Mouse (Mus musculus) lung, postnatal 10 days (tissue): ENCODE measurements around the gene Irs2.
A peak's percentile ranks its signal among the peaks of the same experiment; 100 is the strongest.

Experiments
- DNase-seq: peaks from one replicate; pipeline ENCODE4 v3.0.0; 2021

Gene Irs2

GRCm38 (mm10) chr8:10980876-10981275 lies 27.4 kb downstream of the Irs2 start:
- peak; percentile 53 for DNase-seq

GRCm38 (mm10) chr8:10979916-10980315 lies 28.3 kb downstream of the Irs2 start:
- no peak for DNase-seq

GRCm38 (mm10) chr8:10979196-10979794 lies 29.0 kb downstream of the Irs2 start:
- DNase-seq, result no peak

- DNase-seq, result peak; percentile 91
Observed at GRCm38 (mm10) chr8:10978377-10978776, 29.9 kb downstream of the Irs2 start.

DNA sequence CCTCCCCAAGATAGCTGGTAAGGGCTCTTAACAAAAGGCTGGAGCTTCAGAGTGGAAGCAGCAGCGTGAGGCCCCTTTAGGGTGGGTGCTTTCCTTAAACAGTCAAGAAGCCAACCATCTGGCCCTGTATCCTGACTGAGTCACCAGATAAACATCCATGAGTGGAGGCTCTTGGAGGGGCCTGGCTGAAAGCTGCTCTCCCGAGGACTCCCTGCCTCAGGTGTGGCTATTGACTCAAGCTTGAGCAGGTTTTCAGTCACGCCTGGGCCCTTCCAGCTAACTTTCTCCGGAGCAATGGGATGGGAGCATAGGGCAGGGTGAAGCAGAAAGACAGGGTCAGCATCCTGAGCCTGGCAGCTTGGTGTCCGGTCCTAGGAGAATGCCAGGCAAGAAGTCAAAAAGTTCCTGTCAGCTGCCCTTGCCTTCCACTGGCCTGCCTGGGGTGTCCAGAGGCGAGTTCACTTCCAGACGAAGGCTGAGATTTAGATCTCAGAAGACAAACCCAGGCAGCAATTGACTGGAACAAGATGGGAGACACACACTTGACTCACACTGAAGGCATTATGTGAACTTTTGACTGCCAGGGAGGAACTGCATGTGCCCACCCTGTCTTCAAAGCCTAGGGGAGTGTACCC lies 30.4 kb downstream of the Irs2 start:
- DNase-seq, result peak; percentile 65

- DNase-seq, result no peak
Observed at GRCm38 (mm10) chr8:10974659-10975058, 33.6 kb downstream of the Irs2 start.

DNA sequence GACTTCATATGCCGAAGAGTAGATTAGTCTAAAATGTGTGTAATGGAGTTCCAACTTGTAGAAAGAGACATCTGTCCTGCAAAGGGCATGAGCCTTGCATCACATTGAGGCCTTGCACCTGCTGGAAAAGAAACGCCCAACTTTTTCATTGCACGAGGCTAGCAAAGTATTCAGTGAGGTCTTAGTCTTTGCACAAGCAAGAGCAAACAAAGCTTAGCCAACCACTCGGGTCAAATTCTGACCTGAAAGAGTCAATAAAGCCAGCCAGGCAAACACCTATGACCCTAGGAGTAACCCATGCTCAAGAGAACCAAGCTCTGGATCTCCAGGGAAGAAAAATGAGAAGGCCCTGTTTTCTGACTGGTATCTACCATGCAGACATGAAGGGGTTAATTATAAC lies 34.1 kb downstream of the Irs2 start:
- no peak for DNase-seq

DNA sequence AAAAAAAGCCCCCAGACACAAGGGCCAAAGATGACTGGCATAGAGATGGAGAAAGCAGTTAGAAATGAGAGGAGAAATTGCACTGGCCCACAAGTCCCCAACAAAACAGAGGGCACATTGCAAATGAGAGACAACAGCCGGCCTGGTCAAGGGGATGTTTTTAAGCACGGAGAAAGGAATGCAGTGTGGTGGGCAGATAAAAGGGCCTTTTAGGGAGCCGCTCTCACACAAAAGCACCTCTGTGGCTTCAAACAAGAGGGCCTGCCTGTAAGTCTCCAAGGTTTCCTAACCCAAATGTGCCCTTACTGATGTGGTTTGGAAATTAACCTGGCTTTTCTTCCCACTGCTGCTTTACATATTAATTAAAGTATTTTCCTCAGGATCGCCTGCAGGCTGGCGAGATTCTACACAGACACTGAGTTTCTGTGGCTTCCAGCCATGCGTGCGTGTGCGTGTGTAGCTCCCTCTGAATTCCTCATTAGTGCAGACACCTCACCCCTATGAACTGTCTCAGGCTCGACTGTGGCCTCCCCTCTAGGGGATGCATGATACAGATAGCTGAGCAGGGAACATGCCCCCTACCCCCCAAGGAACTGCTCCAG lies 35.3 kb downstream of the Irs2 start:
- no peak for DNase-seq

DNA sequence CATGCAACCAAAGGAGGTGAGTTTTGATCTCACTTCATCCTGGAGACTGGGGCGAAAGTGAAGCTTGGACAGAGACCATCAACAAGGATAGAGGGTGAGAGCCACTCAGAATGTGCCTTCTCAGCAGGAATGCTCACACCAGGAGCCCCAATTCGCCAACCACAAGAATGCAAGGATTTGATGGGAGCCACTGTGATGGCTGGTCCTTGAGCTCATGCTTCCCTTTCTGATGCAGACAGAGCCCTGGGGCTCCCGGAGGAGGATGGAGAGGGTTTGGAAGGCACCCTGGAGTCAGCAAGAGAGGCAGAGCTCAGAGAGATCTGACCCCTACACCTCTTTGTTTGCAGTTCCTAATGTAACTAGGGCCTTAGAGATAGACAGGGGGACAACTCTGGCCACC lies 36.3 kb downstream of the Irs2 start:
- no peak for DNase-seq

DNA sequence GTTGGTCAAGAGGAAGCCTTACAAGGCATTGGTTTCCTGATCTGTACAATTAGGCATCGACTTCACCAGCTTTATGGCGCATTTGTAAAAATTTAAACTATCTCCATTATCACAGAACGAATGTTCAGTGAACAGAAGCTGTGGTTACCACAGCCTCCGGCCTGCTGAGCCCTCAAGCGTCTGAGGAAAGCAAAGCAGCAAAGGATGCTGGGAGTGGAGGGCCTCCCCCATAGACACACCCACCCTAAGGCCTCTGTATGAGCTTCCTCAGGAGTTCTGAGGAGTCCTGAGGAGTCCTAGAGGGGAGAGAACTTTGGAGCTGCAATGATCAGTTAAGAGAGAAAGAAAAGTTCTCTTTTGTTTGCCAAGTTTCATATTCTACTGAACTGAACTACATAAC lies 36.7 kb downstream of the Irs2 start:
- no peak for DNase-seq

DNA sequence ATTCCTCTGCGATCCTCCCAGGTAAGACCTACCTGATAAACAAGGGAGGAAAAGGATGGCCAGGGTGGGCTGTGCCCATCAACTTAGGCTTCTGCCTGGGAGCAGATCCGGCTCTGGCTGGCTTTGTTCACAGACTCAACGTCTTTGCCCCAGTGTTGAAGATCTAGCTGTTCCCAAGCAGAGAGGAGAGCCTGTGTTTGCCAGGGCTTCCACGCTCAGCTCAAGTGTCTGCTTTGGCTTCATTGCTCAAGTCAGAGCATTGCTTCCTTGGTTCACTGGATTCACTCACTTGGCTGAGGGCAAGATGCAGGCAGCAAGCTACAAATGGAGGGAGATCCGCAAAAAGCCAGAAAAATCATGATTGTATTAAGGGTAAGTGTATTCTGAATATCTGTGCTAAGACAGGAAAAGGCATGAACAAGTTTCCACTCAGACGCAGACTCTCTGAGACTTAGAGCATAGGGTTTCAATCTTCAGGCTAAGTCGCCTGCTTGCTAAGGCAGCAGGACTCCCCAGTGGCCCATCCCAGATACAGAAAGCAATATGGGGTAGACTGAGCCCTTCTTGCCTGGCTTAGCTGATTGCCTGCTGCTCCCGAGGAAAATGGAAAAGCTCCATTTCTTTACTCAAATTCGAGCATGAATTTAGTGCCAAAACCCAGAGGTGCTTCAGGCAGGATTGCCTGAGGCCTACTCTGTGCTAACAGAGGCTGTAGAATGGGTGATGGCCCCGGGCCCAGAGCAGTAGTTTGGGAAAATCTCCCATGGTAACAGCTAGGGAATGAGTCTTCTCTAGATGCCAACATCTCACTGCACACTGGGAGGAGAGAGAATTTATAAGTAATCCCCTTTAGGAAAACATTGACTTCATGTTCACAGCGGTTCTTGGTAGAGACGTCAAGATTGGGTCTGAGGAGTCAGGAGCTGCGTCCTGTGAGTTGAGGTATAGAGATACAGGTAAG lies 37.5 kb downstream of the Irs2 start:
- DNase-seq, result peak; percentile 52

- DNase-seq, result no peak
Observed at GRCm38 (mm10) chr8:10968687-10969086, 39.6 kb downstream of the Irs2 start.

GRCm38 (mm10) chr8:10965401-10966117 lies 42.7 kb downstream of the Irs2 start:
- peak; percentile 49 for DNase-seq

DNA sequence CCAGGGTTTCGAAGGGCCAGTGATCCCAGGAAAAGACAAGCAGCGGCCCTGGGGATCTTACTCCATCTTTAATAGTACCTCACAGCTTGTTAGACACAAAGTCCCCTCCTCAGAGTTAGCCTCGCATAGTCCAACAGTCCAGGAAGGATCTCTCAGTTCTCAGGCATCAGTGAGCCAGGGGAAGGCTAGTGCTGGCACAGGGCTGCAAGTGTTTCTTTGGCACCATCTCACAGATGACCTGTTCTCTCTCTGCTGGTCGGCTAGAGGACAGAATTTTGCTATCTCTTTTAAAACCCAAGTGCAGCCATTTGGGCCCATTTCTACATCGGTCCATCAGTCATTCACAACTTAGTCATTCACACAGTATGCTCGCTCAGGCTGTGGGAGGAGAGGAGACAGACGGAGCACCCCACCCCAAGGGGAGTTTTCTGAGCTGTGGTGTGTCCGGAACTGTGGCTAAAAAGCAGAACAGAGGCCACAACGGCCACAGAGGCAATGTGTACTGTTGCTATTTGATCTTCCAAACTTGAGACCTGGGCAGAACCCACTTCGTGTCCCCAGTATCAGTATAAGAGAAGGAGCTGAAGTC lies 43.7 kb downstream of the Irs2 start:
- DNase-seq, result peak; percentile 35

- peak; percentile 54 for DNase-seq
Observed at GRCm38 (mm10) chr8:10961989-10962388, 46.3 kb downstream of the Irs2 start.

DNA sequence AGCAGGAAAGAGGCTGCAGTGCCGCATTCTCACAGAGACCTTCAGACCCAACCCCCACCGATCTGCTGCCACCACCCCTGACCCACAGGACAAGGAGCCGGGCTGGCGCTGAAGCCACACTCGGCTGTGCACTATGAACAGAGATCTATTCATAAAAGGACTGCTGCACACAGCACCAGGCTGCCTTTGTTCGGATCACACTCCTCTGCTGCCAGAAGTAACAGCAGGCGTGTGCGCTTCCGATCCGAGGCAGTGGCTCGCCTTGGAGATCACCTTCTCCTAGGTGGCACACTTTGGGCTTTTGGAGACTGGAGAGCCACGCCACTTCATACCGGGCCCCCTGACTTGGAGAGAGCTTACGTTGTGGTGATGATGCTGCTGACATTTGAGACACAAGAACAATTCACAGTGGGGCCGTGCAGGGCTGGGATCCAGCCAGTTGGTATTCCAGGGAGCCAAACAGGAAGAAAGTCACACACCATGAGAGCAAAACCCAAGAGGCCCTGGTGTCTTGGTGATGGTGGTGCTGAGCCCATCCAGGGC lies 47.9 kb downstream of the Irs2 start:
- peak; percentile 39 for DNase-seq

DNA sequence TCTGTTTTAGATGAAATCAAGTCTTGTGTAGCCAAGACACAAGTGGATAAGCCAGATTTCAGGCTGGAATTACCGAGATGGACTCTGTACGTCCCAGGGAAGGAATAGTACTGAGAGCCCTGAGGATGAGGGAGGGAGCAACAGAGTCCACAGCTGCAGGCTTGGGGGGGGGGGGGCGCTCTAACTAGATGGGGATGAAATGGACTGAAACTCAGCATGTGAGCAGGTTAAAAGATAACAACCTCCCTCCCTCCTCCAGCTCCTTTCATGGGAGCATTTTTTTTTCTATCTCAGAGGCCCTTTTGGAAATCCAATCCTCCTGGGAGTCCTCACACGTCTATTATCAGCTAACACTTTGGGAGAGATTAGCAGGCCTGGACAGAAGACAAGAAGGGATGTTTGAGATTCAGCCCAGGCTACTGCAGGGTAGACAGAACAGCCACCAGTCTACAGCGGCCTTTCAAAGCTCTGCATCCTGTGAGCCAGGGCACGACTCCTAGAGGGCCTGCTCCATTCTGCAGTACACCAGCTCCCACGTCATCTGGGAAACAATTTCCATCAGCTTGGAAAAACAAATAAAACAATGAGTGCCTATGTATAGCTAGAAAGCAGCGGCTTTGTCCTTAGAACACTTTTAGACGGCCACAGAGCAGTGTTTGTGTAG lies 50.8 kb downstream of the Irs2 start:
- no peak for DNase-seq

DNA sequence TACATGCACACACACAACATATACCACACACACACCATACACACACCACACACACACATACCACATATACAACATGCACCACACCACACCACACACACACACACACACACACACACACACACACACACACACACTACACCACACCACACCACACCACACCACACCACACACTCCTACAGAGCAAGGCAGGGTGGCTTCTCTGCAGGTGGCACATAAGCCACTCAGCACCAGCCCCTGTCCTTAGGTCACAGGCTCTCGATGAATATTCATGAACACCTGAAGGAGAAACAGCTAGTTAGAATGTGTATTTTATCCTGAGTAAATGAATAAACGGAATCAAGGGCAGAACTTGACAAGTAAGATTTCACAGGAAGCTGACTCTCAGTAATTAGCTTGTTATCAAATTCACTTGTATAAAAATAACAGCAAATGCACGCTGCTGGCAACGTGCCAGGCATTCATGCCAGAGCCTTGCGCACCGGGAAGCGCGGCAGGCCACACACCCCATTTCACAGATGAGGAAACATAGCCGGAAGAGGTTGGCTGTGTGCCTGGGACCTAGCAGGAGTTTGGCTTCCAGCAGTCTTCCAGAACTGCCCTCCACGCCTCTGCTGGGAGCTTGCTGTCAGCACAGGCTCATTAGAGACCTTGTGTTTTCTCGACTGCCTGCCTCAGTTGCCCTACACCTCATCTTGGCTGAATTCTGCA lies 54.8 kb downstream of the Irs2 start:
- DNase-seq, result peak; percentile 83

- no peak for DNase-seq
Observed at GRCm38 (mm10) chr8:10952706-10953105, 55.6 kb downstream of the Irs2 start.

DNA sequence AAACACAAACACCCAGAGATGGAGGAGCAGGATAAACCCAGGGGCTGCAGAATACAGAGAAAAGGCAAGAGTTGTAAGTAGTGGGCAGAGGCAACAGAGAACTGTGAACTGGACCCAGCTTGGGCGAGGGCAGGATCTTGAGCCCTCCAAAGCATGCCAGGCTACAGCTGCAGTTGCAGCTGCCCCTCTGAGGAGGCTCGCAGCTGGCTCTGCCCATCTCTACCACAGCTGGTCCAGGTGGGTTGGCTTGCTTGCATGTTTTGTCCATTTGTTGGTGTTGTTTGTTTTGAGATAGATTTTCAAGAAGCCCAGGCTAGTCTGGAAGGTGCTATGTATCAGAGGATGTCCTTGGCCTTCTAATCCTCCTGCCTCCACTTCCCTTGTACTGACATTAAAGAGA lies 56.0 kb downstream of the Irs2 start:
- no peak for DNase-seq

GRCm38 (mm10) chr8:10951567-10951966 lies 56.7 kb downstream of the Irs2 start:
- DNase-seq, result no peak
